Mouse (Mus musculus): ENCODE measurements at regions not wholly inside any gene's neighbourhood (a gene's known extent, or its start where the extent isn't known, plus 50 kb on each side); places are given as distances from the start of the nearest gene placed in this dataset.

- DNase-seq (ENCODE audit: extremely low spot score, low spot score) = no peak
- Histone ChIP-seq H3K27me3 (ENCODE audit: poor library complexity, severe bottlenecking) (no peaks in the 10 kb centered on the region), H3K36me3 (replicated peaks) (no peaks in the 10 kb centered on the region), H3K9me3 (no peaks in the 10 kb centered on the region), H3K4me1 (no peaks in the 10 kb centered on the region), H3K27ac (no peak overlapping the region), H3K4me3 (no peak overlapping the region)
- 95% methylated on average over 3 of the region's 3 CpGs for WGBS
These were observed 52.4 kb upstream of the Mad2l1 start for GRCm38 (mm10) chr6:66482797-66483196.
